Mouse (Mus musculus) thymus, adult 18-20 months (tissue): ENCODE measurements around the gene Psme2.

Experiments used
- DNase-seq, 2 experiments: peaks; one replicate each; pipeline ENCODE4 v3.0.0; 2022; ENCODE audit warnings: mixed read lengths in 2 of 2

Gene Psme2

DNA sequence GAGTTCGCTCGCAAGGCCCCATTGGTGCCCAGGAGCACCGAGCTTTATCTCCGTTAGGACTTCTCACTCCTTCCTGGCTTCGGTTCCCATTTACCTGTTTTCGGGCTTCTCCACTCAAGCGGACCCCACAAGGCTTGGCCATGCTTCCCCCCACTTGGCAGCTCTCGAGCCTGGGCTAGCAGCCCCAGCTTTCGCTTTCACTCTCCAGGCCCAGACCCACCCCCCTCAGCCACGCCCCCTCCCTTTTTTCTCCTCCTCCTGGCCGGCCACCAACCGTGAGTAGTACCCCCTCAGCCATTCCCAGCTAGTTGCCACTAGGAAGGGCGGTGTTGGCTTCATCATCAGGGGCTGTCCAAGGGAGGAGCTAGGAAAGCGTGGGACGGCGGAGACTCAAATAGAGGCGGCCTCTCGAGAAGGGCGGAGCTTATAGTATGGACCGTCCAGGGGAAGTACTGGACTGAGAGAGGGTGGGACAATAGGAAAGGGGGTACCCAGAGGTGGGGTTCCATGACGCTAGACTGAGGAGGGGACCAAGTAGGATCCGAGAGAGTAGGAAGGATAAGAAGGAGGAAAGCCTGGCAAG is at the start of gene Psme2:
Gene Psme2, minus strand, starts transcription at position 366 of the 583 bp plus-strand sequence.
- DNase-seq, result peak; percentile 68 to 81

DNA sequence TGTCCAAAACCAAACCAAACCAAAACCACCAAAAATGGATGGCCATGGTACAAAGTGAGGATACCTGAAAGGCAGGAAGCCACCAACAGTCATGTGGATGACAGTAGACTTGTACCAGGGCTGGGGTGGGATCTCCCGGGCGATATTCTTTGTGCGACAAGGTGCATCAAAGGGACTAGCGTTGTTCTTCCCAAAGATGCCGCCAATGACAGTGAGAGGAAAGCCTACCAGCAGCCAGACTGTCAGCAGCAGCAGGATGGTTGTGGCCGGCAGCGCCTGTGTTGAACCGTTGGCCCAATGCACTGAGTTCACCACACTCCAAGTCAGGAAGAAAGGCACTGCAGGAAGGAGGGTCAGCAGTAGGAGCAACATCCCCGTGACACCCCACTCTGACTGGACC is 46.9 kb upstream of the Psme2 start, which contains the start of gene Gm49378:
Gene Gm49378, minus strand, starts transcription at position 101 of the 400 bp plus-strand sequence.
- no peak for DNase-seq

DNA sequence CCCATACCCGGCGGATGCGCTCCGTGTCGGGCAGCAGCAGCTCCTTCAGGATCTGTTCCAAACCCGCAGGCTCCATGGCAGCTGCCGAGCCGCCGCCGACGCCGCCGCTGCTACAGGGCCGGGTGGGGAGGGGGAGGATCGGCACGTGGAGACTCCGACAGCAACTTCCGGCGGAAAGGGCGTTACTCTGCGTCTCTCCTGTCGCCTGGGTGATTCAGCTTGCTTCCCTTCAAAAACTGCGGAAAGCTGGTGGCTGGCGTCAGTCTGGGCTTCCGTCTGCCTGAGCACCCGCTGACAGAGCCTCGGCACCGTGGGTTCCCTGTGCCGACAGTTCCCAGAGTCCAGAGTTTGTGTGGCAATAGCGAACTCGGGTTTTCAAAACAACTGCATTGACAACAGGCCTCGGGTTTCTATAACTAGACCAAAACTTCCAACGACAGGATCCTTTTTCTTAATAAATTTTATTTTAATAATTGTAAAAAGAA is 44.7 kb upstream of the Psme2 start, which contains the start of gene Ipo4:
Gene Ipo4, minus strand, starts transcription at position 435 of the 485 bp plus-strand sequence.
- peak; percentile 80 to 84 for DNase-seq

GRCm38 (mm10) chr14:55634874-55635522 is 44.1 kb upstream of the Psme2 start:
- DNase-seq, result no peak

- DNase-seq, result peak; percentile 47 to 57
Observed at GRCm38 (mm10) chr14:55629312-55629711, 38.4 kb upstream of the Psme2 start.

DNA sequence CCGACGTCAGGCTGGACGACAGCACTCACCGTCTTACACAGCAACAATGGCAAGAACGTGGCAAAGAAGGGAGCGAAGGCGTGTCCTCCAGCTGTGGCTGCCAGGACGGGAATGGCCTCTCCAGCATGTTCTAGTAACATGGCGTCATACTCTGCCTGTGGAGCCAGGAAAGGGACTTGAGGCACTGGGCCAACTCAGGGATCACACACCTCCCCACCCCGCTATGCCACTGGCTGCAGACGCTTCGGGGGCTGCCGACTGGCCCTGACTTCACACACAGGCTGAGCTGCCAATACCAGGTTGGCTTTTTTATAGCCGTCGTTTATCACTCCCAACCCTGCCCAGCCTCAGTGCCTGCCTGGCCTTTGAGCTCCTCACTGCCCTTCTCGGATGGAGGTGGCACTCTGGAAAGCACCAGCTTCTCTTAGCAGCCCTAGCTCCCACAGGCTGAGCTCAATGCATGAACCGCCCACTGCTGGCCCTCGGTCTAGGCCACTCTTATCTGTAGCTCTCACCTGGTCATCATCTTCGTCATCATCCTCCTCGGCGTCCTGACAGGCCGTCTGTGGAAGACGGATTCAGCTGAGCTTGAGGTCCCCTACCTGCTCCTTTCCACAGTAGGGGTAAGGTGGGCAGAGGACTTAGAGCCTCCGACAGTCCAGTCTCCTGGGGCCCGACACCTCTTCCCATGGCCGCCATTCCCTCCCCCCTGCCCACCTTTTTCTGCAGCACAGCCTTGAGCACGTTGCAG is 37.3 kb upstream of the Psme2 start:
- no peak for DNase-seq

DNA sequence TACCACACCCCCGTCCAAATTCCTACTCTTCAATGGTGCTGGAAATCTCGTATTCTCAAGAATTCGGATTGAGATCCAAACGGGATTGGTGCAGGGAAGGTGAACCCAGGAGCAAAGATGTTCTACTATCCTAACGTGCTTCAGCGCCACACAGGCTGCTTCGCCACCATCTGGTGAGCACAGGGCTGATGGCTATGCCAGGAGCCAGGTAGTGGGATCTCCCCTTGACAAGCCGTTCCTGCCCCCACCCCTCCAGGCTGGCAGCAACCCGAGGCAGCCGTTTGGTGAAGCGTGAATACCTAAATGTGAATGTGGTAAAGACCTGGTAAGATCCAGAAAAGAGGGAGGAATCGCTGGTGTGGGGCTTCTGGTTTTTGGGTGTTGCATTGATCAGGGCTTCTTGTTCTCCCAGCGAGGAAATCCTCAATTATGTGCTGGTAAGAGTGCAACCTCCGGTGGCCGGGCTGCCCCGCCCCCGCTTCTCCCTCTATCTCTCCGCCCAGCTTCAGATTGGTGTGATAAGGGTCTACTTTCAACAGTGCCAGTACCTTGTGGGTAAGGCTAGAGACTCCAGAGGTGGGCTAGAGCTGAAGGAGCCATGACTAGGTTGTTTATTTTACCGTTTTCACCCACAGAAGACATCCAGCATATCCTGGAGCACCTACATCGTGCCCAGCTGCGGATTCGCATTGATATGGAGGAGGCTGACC is 27.7 kb upstream of the Psme2 start:
- DNase-seq, result no peak

- DNase-seq, result no peak
Observed at GRCm38 (mm10) chr14:55617822-55618221, 26.9 kb upstream of the Psme2 start, which contains the start of gene Rec8. Gene Rec8 (plus strand): TSS chr14:55618037.

GRCm38 (mm10) chr14:55616844-55617243 is 25.9 kb upstream of the Psme2 start:
- no peak for DNase-seq

DNA sequence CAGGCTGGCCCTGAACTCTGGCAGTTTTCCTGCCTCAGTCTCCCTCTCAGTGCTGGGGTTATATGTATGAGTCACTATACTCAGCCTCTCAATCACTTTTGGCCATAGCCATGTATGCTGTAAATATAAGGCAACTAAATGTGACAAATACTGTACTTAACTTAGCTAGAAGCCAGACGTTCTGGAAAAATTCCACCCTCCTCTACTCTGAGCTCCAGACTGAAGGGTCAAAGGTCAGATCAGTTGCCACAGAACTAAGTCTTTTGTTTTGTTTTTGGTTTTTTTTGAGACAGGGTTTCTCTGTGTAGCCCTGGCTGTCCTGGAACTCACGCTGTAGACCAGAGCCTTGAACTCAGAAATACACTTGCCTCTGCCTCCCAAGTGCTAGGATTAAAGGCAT is 25.0 kb upstream of the Psme2 start:
- DNase-seq, result no peak

- no peak for DNase-seq
Observed at GRCm38 (mm10) chr14:55614565-55615178, 23.8 kb upstream of the Psme2 start.

GRCm38 (mm10) chr14:55613346-55613745 is 22.4 kb upstream of the Psme2 start:
- DNase-seq, result no peak

- no peak for DNase-seq
Observed at GRCm38 (mm10) chr14:55608339-55608738, 17.4 kb upstream of the Psme2 start.

DNA sequence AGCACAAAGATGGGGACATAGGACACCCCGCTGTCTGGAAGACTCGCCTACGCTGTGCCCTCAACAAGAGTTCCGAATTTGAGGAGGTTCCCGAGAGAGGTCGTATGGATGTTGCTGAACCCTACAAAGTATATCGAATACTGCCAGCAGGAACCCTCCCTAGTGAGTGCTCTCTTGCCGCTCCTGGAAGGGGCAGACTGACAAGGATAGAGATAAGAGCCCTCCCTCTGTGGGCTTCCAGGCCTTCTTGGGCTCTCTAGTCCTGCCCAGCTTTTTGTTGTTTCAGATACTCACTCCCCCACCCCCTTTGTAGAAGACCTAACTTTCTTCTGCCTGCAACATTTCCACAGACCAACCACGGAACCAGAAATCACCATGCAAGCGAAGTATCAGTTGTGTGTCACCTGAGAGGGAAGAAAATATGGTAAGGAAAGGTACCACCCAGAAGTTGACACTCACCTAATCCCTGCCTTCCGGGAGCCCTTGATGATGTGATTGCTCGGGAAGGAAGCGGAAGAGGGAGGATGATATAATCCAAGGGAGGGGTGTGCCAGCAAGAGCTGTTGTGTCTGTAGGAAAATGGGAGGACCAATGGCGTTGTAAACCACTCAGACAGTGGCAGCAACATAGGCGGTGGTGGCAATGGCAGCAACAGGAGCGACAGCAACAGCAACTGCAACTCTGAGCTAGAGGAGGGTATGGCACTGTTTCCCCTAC is 15.0 kb upstream of the Psme2 start:
- no peak for DNase-seq

DNA sequence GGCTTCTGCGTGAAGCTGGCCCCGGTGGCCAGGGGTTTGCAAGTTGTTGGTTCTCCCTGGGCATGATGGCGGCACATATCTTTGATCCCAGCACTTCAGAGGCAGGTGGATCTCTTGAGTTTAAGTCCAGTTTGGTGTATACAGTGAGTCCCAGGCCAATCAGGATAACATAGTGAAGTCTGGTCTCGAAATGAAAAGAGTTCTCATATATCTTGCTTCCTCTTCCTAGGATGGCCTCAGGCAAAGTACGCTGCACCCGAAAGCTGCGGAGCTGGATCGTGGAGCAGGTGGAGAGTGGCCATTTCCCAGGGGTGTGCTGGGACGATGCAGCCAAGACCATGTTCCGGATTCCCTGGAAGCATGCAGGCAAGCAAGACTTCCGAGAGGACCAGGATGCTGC is 13.9 kb upstream of the Psme2 start:
- DNase-seq, result no peak

- peak; percentile 86 to 92 for DNase-seq
Observed at GRCm38 (mm10) chr14:55603633-55604576, 13.0 kb upstream of the Psme2 start.

GRCm38 (mm10) chr14:55603271-55603632 is 12.3 kb upstream of the Psme2 start, which contains the start of gene Irf9:
Gene Irf9 (plus strand): TSS chr14:55603571.
- no peak for DNase-seq

DNA sequence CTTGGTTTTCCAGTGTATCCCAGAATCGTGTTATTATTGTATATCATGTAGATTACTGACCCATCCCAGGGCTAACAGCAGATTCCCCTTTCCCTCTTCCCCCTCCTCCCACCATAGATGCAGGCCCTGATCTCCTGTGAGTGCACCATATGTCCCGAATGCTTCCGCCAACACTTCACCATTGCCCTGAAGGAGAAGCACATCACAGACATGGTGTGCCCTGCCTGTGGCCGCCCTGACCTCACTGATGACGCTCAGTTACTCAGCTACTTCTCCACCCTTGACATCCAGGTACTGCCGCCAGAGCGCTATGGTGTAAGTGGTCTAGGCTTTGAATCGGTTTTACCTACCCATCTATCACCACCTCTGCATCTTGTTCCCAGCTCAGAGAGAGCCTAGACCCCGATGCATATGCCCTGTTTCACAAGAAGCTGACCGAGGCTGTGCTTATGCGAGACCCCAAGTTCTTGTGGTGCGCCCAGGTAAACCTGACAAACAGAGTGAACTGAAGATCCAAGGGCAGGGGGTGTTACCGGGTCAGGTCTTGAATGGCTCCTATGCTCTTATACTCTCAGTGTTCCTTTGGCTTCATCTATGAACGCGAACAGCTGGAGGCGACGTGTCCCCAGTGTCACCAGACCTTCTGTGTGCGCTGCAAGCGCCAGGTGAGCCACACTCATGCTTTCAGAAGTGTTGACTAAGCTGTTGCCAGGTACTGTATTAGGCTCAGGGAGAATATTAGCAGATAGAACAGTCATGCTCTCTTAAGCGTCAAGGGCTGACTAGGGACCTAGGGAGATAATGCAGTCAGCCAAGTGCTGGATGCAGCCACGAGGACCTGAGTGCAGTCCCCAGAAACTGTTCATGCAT is 7.8 kb upstream of the Psme2 start:
- no peak for DNase-seq

DNA sequence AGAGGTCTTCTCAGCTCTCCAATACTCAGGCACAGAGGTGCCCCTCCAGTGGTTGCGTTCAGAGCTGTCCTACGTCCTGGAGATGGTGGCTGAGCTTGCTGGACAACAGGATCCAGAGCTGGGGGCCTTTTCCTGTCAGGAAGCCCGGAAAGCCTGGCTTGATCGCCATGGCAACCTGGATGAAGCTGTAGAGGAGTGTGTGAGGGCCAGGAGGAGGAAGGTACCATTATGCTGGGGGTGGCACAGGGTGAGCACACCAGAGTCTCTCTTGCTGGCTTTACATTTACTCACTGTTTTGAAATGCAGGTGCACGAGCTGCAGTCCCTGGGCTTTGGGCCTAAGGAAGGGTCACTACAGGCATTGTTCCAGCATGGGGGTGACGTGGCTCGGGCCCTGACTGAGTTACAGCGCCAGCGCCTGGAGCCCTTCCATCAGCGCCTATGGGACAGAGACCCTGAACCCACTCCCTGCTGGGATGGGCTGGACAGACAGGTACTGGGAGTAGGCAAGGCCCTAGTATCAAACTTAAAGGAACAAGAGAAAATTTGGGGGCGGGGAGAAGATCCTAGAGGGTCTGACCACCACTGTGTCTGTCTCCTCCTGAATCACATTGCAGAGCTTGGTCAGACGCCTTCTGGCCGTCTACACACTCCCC is 5.2 kb upstream of the Psme2 start:
- DNase-seq, result no peak
